Mouse (Mus musculus) heart, embryonic 11.5 days (tissue): ENCODE measurements around the gene Eme2. TPM values are rescaled to one million over a fixed set of nuclear protein-coding genes. Genes with fewer than 3 reads are reported as not detected.
"Not testable (repeated sequence)": the region's sequence is repeated elsewhere in the genome, so short reads cannot be mapped to it uniquely, and the experiment has no call there.

Experiments
- ATAC-seq: fragments of 200-750 bp; cut with Nextera tagmentation; replicated peaks from 2 replicates; pipeline ENCODE4 v1.8.0; 2017; ENCODE audit warnings: moderate library complexity; ENCODE audit not compliant: insufficient number of reproducible peaks, low FRiP score, low TSS enrichment
- H3K27ac ChIP-seq: fragments of 300-500 bp; sonication (generic); 2 replicates; pipeline ENCODE4 v1.5.1; 2014; ENCODE audit warnings: mild to moderate bottlenecking, low read depth, low read length
- H3K27me3 ChIP-seq: fragments of 300-500 bp; sonication (generic); 2 replicates; pipeline ENCODE4 v1.6.1; 2014; ENCODE audit warnings: mild to moderate bottlenecking, low read length, mixed read lengths; ENCODE audit not compliant: control insufficient read depth, insufficient read depth
- H3K36me3 ChIP-seq: fragments of 300-500 bp; sonication (generic); 2 replicates; pipeline ENCODE4 v1.6.1; 2014; ENCODE audit warnings: mild to moderate bottlenecking, low read length, moderate library complexity, mixed read lengths; ENCODE audit not compliant: control insufficient read depth, insufficient read depth
- H3K4me1 ChIP-seq: fragments of 300-500 bp; sonication (generic); 2 replicates; pipeline ENCODE4 v1.6.1; 2014; ENCODE audit warnings: low read length; ENCODE audit not compliant: control insufficient read depth, insufficient read depth
- H3K4me2 ChIP-seq: fragments of 300-500 bp; sonication (generic); 2 replicates; pipeline ENCODE4 v1.6.1; 2014; ENCODE audit warnings: mild to moderate bottlenecking, moderate library complexity
- H3K4me3 ChIP-seq: fragments of 300-500 bp; sonication (generic); 2 replicates; pipeline ENCODE4 v1.5.1; 2014; ENCODE audit warnings: low read depth, low read length
- H3K9ac ChIP-seq: fragments of 300-500 bp; sonication (generic); 2 replicates; pipeline ENCODE4 v1.6.1; 2014; ENCODE audit warnings: mild to moderate bottlenecking, low read depth, low read length, moderate library complexity
- H3K9me3 ChIP-seq: fragments of 300-500 bp; sonication (generic); replicated peaks from 2 replicates; pipeline ENCODE4 v1.6.1; 2016; ENCODE audit warnings: low read length; ENCODE audit not compliant: control insufficient read depth
- WGBS: fragments of 180-500 bp; shearing (Covaris S2); extraction: QIAGEN DNeasy Blood & Tissue Kit; methylation state at CpG from one replicate; pipeline ENCODE4 v1.1.7; 2014; ENCODE audit not compliant: insufficient replicate concordance; 5-methylcytosine and 5-hydroxymethylcytosine counted together
- polyA plus RNA-seq: library from polyadenylated mRNA; unstranded; fragments of >200 nt; fragmentation: Nextera tagmentation; extraction: Ambion mirVana; gene quantifications from 2 replicates; pipeline ENCODE4 v1.2.1, GENCODE M21; 2014

Eme2 gene
- 15.3 and 19.3 TPM in 2 replicates for polyA plus RNA-seq

- Histone ChIP-seq H3K9me3 (no peaks in the 10 kb centered on the region), H3K36me3 (peaks cover 34% of the 10 kb centered on the region), H3K27me3 (no peaks in the 10 kb centered on the region), H3K9ac (peak within 1 kb of the TSS; percentile 84), H3K4me2 (peak within 1 kb of the TSS; percentile 84), H3K4me1 (peaks cover 35% of the 10 kb centered on the region), H3K27ac (peak within 1 kb of the TSS; percentile 70), H3K4me3 (peak within 1 kb of the TSS; percentile 69)
- ATAC-seq = 0 out of 2 replicates have a peak, but pooled peaks have one; percentile 9
- WGBS = under 1% methylated on average over 53 of the region's 62 CpGs
These were observed at the start of gene Eme2, which contains the start of gene Mrps34 for GRCm38 (mm10) chr17:24894995-24895547. Eme2 (minus strand) TSS chr17:24895087. Mrps34 (plus strand) TSS chr17:24895116.

GRCm38 (mm10) chr17:24943589-24943988 is 48.7 kb upstream of the Eme2 start:
- not testable (repeated sequence) for H3K36me3 ChIP-seq, H3K9ac ChIP-seq, H3K9me3 ChIP-seq, H3K4me1 ChIP-seq, H3K27me3 ChIP-seq, H3K4me3 ChIP-seq, ATAC-seq, H3K4me2 ChIP-seq, H3K27ac ChIP-seq
- WGBS = 85% methylated on average over 1 of the region's 1 CpGs

GRCm38 (mm10) chr17:24943036-24943435 is 48.1 kb upstream of the Eme2 start:
- Histone ChIP-seq H3K4me1 (no peaks in the 10 kb centered on the region), H3K9ac (no peak overlapping the region), H3K36me3 (peaks cover 7% of the 10 kb centered on the region), H3K4me2 (no peak overlapping the region), H3K9me3 (no peaks in the 10 kb centered on the region), H3K27me3 (no peaks in the 10 kb centered on the region), H3K27ac (no peak overlapping the region), H3K4me3 (no peak overlapping the region)
- WGBS = 91% methylated on average over 7 of the region's 7 CpGs
- no peak for ATAC-seq

- not testable (repeated sequence) for ATAC-seq, H3K27ac ChIP-seq, H3K36me3 ChIP-seq, H3K4me3 ChIP-seq, H3K27me3 ChIP-seq, H3K4me1 ChIP-seq, H3K9ac ChIP-seq, H3K4me2 ChIP-seq, H3K9me3 ChIP-seq
- 32% methylated on average over 2 of the region's 2 CpGs for WGBS
These were observed 47.6 kb upstream of the Eme2 start for GRCm38 (mm10) chr17:24942453-24942852.

- H3K27ac ChIP-seq = peak overlapping the region; percentile 76
- H3K27me3 ChIP-seq = no peaks in the 10 kb centered on the region
- H3K36me3 ChIP-seq = no peaks in the 10 kb centered on the region
- peak overlapping the region; percentile 98 for H3K4me3 ChIP-seq
- H3K9me3 ChIP-seq = no peaks in the 10 kb centered on the region
- no peak for ATAC-seq
- peaks cover 18% of the 10 kb centered on the region for H3K4me1 ChIP-seq
- H3K4me2 ChIP-seq = peak overlapping the region; percentile 85
- H3K9ac ChIP-seq = peak overlapping the region; percentile 93
- 48% methylated on average over 6 of the region's 6 CpGs for WGBS
These were observed 42.4 kb upstream of the Eme2 start for GRCm38 (mm10) chr17:24937266-24937665.

- peak within 1 kb of the TSS; percentile 98 for H3K4me3 ChIP-seq
- peak within 1 kb of the TSS; percentile 93 for H3K9ac ChIP-seq
- H3K4me1 ChIP-seq = peaks cover 18% of the 10 kb centered on the region
- peak; percentile 95 for ATAC-seq
- under 1% methylated on average over 78 of the region's 78 CpGs for WGBS
- H3K27me3 ChIP-seq = no peaks in the 10 kb centered on the region
- H3K9me3 ChIP-seq = no peaks in the 10 kb centered on the region
- H3K27ac ChIP-seq = peak within 1 kb of the TSS; percentile 76
- peak within 1 kb of the TSS; percentile 85 for H3K4me2 ChIP-seq
- H3K36me3 ChIP-seq = no peaks in the 10 kb centered on the region
These were observed 41.7 kb upstream of the Eme2 start, which contains the start of gene Mapk8ip3 for GRCm38 (mm10) chr17:24936259-24937237. Mapk8ip3 (minus strand) TSS chr17:24936977.

- no peak for ATAC-seq
- Histone ChIP-seq H3K27ac (no peak overlapping the region), H3K4me3 (peak overlapping the region; percentile 98), H3K9ac (peak overlapping the region; percentile 93), H3K9me3 (no peaks in the 10 kb centered on the region), H3K36me3 (no peaks in the 10 kb centered on the region), H3K4me2 (peak overlapping the region; percentile 85), H3K4me1 (peaks cover 18% of the 10 kb centered on the region), H3K27me3 (no peaks in the 10 kb centered on the region)
These were observed 40.8 kb upstream of the Eme2 start for GRCm38 (mm10) chr17:24935666-24936065.

GRCm38 (mm10) chr17:24934926-24935325 is 40.0 kb upstream of the Eme2 start:
- Histone ChIP-seq H3K36me3 (no peaks in the 10 kb centered on the region), H3K9me3 (no peaks in the 10 kb centered on the region), H3K27ac (no peak overlapping the region), H3K4me1 (peaks cover 18% of the 10 kb centered on the region), H3K4me2 (peak overlapping the region; percentile 85), H3K27me3 (no peaks in the 10 kb centered on the region), H3K4me3 (peak overlapping the region; percentile 98), H3K9ac (peak overlapping the region; percentile 93; the same call in 1 of the 2 replicates)
- WGBS = 32% methylated on average over 4 of the region's 4 CpGs
- no peak for ATAC-seq
